Comparison of ENCODE assay signal across 9 mouse cellular contexts in the genomic region with DNA sequence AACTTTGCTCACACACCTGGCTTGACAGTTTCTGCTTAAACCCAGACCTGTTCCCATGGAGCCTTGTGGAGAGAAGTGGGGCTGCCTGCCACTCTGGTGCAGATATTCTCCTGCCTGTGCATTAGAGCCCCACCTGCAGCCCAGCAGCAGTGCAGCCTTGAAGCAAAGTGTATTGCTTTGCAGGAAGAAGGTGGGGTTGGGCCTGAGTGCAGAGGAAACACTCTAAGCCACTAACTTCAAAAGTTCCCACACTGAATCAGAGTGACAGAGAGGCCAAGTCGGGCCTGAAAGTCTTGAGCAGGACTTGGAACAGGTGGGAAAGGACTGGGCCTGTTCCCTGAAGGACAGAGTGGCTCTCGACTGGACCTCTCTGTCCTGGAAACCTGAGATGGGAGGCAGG. TPM values are rescaled to one million over a fixed set of nuclear protein-coding genes. Genes with fewer than 3 reads are reported as not detected.
DNase-seq lines count a peak whose midpoint lies in the region; ATAC-seq and TF ChIP-seq lines count a peak whose summit lies in the region.
"Had no signal": no experiment of that assay in that cellular context is flagged by ENCODE, and none has a peak within 500 bp of the region (broad histone marks: within the 10 kb centered on the region; RNA-seq: fewer than 3 reads in every experiment).

No protein-coding gene starts in this region.

- H3K27me3 ChIP-seq in heart, postnatal 0 days (ENCODE audit: control insufficient read depth, insufficient read depth, low read length), result no peaks in the 10 kb centered on the region
- no peaks in the 10 kb centered on the region for H3K27me3 ChIP-seq in intestine, embryonic 16.5 days (replicated peaks; ENCODE audit: control insufficient read depth, insufficient read depth, low read length)
- H3K27me3 ChIP-seq in forebrain, postnatal 0 days (ENCODE audit: insufficient read depth, low read length), result no peaks in the 10 kb centered on the region
- no peaks in the 10 kb centered on the region for H3K27me3 ChIP-seq in midbrain, embryonic 13.5 days

- H3K9me3 ChIP-seq in heart, postnatal 0 days (replicated peaks; ENCODE audit: control insufficient read depth, low read length), result no peaks in the 10 kb centered on the region
- H3K9me3 ChIP-seq in intestine, embryonic 16.5 days (ENCODE audit: control insufficient read depth, low read length), result no peaks in the 10 kb centered on the region
- H3K9me3 ChIP-seq in forebrain, postnatal 0 days (ENCODE audit: low read length), result no peaks in the 10 kb centered on the region
- no peaks in the 10 kb centered on the region for H3K9me3 ChIP-seq in midbrain, embryonic 13.5 days

- no peak overlapping the region for H3K4me3 ChIP-seq in heart, postnatal 0 days (ENCODE audit: low read depth, low read length)
- H3K4me3 ChIP-seq in intestine, embryonic 16.5 days (ENCODE audit: low read length), result no peak overlapping the region
- H3K4me3 ChIP-seq in forebrain, postnatal 0 days (ENCODE audit: low read depth, low read length), result no peak overlapping the region
- no peak overlapping the region for H3K4me3 ChIP-seq in midbrain, embryonic 13.5 days (replicated peaks)

- peak overlapping the region; percentile 47; the same call in 1 of the 2 replicates for H3K9ac ChIP-seq in heart, postnatal 0 days (replicated peaks; ENCODE audit: low read depth, low read length)
- no peak overlapping the region for H3K9ac ChIP-seq in intestine, embryonic 16.5 days (ENCODE audit: low read depth, low read length)
- no peak overlapping the region for H3K9ac ChIP-seq in forebrain, postnatal 0 days
- H3K9ac ChIP-seq in midbrain, embryonic 13.5 days (replicated peaks), result no peak overlapping the region

- TF ChIP-seq EP300 in heart, postnatal 0 days (IDR thresholded peaks at IDR 0.05; ENCODE audit: low read depth), result no peak

- DNase-seq in heart, postnatal 0 days (ENCODE audit: low spot score), result no peak
- no peak for DNase-seq in heart, postnatal 25 days (ENCODE audit: low spot score)
- no peak for DNase-seq in adrenal gland, postnatal 10 days
- no peak for DNase-seq in forebrain, postnatal 0 days
- DNase-seq: midbrain, embryonic 14.5 days had no signal

- TF ChIP-seq CTCF in heart, postnatal 0 days (IDR thresholded peaks at IDR 0.05; ENCODE audit: low read depth), result peak; percentile 47
- no peak for TF ChIP-seq CTCF in forebrain, postnatal 0 days (IDR thresholded peaks at IDR 0.05; ENCODE audit: low read depth)

- peak overlapping the region; percentile 81 for H3K27ac ChIP-seq in heart, postnatal 0 days (ENCODE audit: low read depth)
- peak overlapping the region; percentile 12 for H3K27ac ChIP-seq in intestine, embryonic 16.5 days (ENCODE audit: low read length)
- H3K27ac ChIP-seq in forebrain, postnatal 0 days (ENCODE audit: low read depth, low read length), result no peak overlapping the region
- H3K27ac ChIP-seq in midbrain, embryonic 13.5 days, result no peak overlapping the region

- intact Hi-C loops in heart, postnatal 25 days (cut with DNase I), result no loop called here

- H3K4me1 ChIP-seq in heart, postnatal 0 days (ENCODE audit: control insufficient read depth, insufficient read depth), result peaks cover 69% of the 10 kb centered on the region
- peaks cover 63% of the 10 kb centered on the region for H3K4me1 ChIP-seq in intestine, embryonic 16.5 days (ENCODE audit: control insufficient read depth, insufficient read depth, low read length)
- H3K4me1 ChIP-seq in forebrain, postnatal 0 days (ENCODE audit: insufficient read depth), result peaks cover 4% of the 10 kb centered on the region; the same call in 1 of the 2 replicates
- peaks cover 7% of the 10 kb centered on the region; the same call in 1 of the 2 replicates for H3K4me1 ChIP-seq in midbrain, embryonic 13.5 days (replicated peaks)

- no peak overlapping the region for H3K4me2 ChIP-seq in heart, postnatal 0 days (ENCODE audit: low read depth, low read length)
- no peak overlapping the region for H3K4me2 ChIP-seq in intestine, embryonic 16.5 days (ENCODE audit: low read depth, low read length)
- H3K4me2 ChIP-seq in forebrain, postnatal 0 days (ENCODE audit: low read depth), result no peak overlapping the region
- H3K4me2 ChIP-seq in midbrain, embryonic 13.5 days (replicated peaks), result no peak overlapping the region

- no peak for ATAC-seq in heart, postnatal 0 days (ENCODE audit: insufficient read depth, low read depth)
- peak; percentile 90 for ATAC-seq in CD4-positive, CD25-positive, alpha-beta regulatory T cell, adult 4 months
- no peak for ATAC-seq in intestine, embryonic 16.5 days
- peak; percentile 29; the same call in 1 of the 2 replicates for ATAC-seq in megakaryocyte progenitor cell, adult 5-6 weeks (replicated peaks; ENCODE audit: poor library complexity)
- ATAC-seq in forebrain, postnatal 0 days, result no peak
- ATAC-seq in midbrain, embryonic 13.5 days, result no peak

- 38% methylated on average over 2 of the region's 2 CpGs for WGBS in heart, postnatal 0 days
- WGBS in intestine, embryonic 16.5 days, result 31% methylated on average over 2 of the region's 2 CpGs
- WGBS in forebrain, postnatal 0 days, result 52% methylated on average over 2 of the region's 2 CpGs
- 74% methylated on average over 2 of the region's 2 CpGs for WGBS in midbrain, embryonic 13.5 days

- H3K36me3 ChIP-seq in heart, postnatal 0 days (replicated peaks; ENCODE audit: control insufficient read depth, insufficient read depth, low read length), result peaks cover 7% of the 10 kb centered on the region; the same call in 1 of the 2 replicates
- no peaks in the 10 kb centered on the region for H3K36me3 ChIP-seq in intestine, embryonic 16.5 days (ENCODE audit: control insufficient read depth, insufficient read depth, low read length)
- H3K36me3 ChIP-seq in forebrain, postnatal 0 days (ENCODE audit: insufficient read depth), result no peaks in the 10 kb centered on the region
- H3K36me3 ChIP-seq in midbrain, embryonic 13.5 days, result no peaks in the 10 kb centered on the region

RNA-seq across cellular contexts. Expression of gene Slc12a7, which starts 39.8 kb away (rescaled TPM):
- 79.3 and 94.6 TPM in 2 replicates for total RNA-seq in heart, postnatal 0 days (2014; rRNA removed; ENCODE audit: low replicate concordance)
- polyA plus RNA-seq in heart, postnatal 0 days (2015; fragmentation: Nextera tagmentation; extraction: Ambion mirVana), result 32.7 and 34.4 TPM in 2 replicates
- total RNA-seq in heart, postnatal 25 days (2021), result 100 to 1,000 TPM; 162 to 182 TPM
- 10 to 100 TPM; 37.2 to 50.1 TPM for polyA plus RNA-seq in CD4-positive, CD25-positive, alpha-beta regulatory T cell, adult 4 months (2017; shearing (Covaris generic))
- 28.7 and 31.7 TPM in 2 replicates for polyA plus RNA-seq in intestine, embryonic 16.5 days (2015; fragmentation: Nextera tagmentation; extraction: Ambion mirVana)
- 4.3 and 7.5 TPM in 2 replicates for total RNA-seq in megakaryocyte progenitor cell, adult 5-6 weeks (2015)
- total RNA-seq in megakaryocyte progenitor cell, adult 5-6 weeks (2017), result 3.4 and 3.6 TPM in 2 replicates
- 10 to 100 TPM; 33.1 to 43.1 TPM for total RNA-seq in adrenal gland, postnatal 10 days (2021)
- total RNA-seq in forebrain, postnatal 0 days (2014; rRNA removed), result 4.5 and 14.8 TPM in 2 replicates
- polyA plus RNA-seq in forebrain, postnatal 0 days (2015; fragmentation: Nextera tagmentation; extraction: Ambion mirVana), result 3.7 and 4.9 TPM in 2 replicates
- polyA plus RNA-seq in midbrain, embryonic 13.5 days (2015; fragmentation: Nextera tagmentation; extraction: Ambion mirVana), result 16.0 and 18.5 TPM in 2 replicates

Comparison
In these comparisons a context has a peak if more than half of its experiments do, and no peak if none do; other contexts are left out.
1. ATAC-seq: peak in CD4-positive, CD25-positive, alpha-beta regulatory T cell, adult 4 months (single experiment) and megakaryocyte progenitor cell, adult 5-6 weeks (single experiment); none in heart, postnatal 0 days (single experiment), intestine, embryonic 16.5 days (single experiment), forebrain, postnatal 0 days (single experiment) and midbrain, embryonic 13.5 days (single experiment).
2. H3K27ac ChIP-seq: peak in heart, postnatal 0 days (single experiment) and intestine, embryonic 16.5 days (single experiment); none in forebrain, postnatal 0 days (single experiment) and midbrain, embryonic 13.5 days (single experiment).